Mouse (Mus musculus): ENCODE data around the gene Gm21190. TPM values are rescaled to one million over a fixed set of nuclear protein-coding genes. Genes with fewer than 3 reads are reported as not detected.
"Not testable (repeated sequence)": the region's sequence is repeated elsewhere in the genome, so short reads cannot be mapped to it uniquely, and the experiment has no call there.

Gm21190 gene
- total and polyA plus RNA-seq, 3 experiments = not detected

DNA sequence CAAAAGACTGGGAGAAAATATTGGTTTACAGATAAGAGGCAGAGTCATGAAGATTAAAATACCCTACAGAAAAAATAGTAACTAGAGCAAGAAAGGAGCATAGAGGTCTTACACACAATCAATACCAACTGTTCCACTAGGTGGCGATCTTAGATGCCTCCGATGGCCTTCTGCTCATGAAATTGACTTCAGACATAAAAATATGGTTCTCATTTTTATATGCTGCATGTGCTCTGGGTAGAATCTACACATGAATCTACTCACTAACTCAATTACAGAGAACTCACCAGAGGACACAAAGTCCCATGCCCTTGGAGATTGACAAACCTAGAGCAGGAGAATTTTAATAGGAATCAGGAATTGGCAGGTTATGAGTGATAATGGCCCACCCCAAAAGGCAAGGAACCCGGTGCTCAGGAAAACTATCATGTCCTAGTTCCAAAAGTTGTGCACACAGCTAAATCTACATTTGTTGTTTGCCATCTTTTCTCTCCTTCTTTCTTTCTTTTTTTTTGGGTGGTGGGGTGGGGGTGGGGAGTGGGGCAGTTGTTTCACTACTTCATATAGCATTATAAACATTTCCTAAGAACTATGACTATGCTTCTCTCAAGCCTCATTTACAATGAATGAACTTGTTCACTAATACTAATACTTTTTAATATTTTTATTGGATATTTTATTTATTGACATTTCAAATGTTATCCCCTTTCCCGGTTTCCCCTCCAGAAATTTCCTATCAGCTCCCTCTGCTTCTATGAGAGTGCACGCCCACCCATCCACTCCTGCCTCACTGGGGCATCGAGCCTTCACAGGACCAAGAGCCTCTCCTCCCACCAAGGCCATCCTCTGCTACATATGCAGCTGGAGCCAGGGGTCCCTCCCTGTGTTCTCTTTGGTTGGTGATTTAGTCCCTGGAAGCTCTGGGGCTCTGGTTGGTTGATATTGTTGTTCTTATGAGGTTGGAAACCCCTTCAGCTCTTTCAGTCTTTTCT lies 20.3 kb downstream of the Gm21190 start:
- not testable (repeated sequence) for H3K36me3 ChIP-seq (ENCODE audit: control insufficient read depth in 1 of 2, insufficient read depth in 2 of 2, low read length in 2 of 2); H3K9ac ChIP-seq (ENCODE audit: control insufficient read depth, low read depth, low read length, poor library complexity, severe bottlenecking); H3K79me2 ChIP-seq (ENCODE audit: control insufficient read depth, insufficient read depth, low read length, poor library complexity); DNase-seq (ENCODE audit: low read depth, low spot score); H3K4me1 ChIP-seq (ENCODE audit: control insufficient read depth in 1 of 2, insufficient read depth in 2 of 2, low read length in 2 of 2); H3K27ac ChIP-seq (ENCODE audit: control insufficient read depth, low read depth, low read length); H3K4me3 ChIP-seq (ENCODE audit: control insufficient read depth in 1 of 2, insufficient read depth in 1 of 2, low read depth in 2 of 2, low read length in 2 of 2); H3K9me3 ChIP-seq (replicated peaks; ENCODE audit: insufficient read depth, low read length); H3K27me3 ChIP-seq (ENCODE audit: control insufficient read depth in 1 of 2, insufficient read depth in 2 of 2, low read length in 2 of 2)
- TF ChIP-seq CTCF (IDR thresholded peaks at IDR 0.05 in 2 of 3, conservative IDR thresholded peaks at IDR 0.05 in 1 of 3; ENCODE audit: control insufficient read depth in 1 of 3, insufficient read depth in 1 of 3, low read depth in 2 of 3, low read length in 3 of 3, poor library complexity in 1 of 3, severe bottlenecking in 1 of 3) = peak in 1 of 3 experiments; percentile 5; a peak in 1 of 6 replicates

DNA sequence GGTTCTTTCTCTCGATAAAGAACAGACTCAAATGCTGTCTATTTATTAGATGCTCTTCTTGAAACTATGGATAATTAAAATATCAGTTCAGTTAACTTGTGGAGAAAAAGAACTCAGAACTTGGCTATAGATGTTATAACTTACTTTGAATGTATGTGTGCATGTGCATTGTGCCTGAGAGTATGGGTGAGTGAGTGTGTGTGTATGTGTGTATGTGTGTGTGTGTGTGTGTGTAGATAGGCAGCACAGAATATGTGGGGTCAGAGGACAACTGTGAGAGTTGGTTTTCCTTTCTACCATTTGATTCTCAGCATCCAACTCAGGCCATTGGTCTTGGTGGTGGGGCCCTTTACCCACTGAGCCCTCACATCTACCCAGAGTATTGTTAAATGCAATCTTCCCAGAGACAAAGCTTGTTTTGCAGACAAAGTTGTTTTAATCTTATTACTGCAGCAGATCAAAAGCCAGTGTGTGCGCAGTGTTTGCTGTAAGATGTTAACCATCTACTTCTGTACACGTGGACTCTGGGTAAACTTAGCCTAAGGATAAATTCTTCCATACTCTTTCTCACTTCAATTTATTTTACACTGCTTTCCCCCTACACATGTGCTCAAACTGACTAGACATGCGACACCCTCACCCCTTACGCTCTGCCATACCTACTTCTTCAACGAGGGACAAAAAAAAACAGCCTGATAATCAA lies 21.1 kb downstream of the Gm21190 start:
- H3K27ac ChIP-seq (ENCODE audit: control insufficient read depth, low read depth, low read length) = not testable (repeated sequence)

DNA sequence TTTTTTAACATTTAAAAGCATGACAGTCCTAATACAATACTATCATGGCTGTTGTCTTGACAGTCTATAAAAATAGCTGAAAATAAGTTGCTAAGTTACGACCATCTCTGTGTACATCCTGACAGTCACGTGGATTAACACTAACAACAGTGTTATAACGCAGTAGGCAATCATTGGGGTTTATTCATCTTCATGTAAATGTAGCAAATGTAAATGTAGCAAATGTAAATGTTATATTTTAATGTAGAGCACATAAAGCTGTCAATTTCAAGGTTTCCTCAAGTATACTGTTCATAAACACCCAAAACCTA lies 21.8 kb downstream of the Gm21190 start:
- Histone ChIP-seq H3K9ac (ENCODE audit: control insufficient read depth, low read depth, low read length, poor library complexity, severe bottlenecking) (no peak overlapping the region), H3K4me1 (ENCODE audit: control insufficient read depth in 1 of 2, insufficient read depth in 2 of 2, low read length in 2 of 2) (no peaks in the 10 kb centered on the region), H3K9me3 (replicated peaks; ENCODE audit: insufficient read depth, low read length) (no peaks in the 10 kb centered on the region), H3K4me3 (ENCODE audit: control insufficient read depth in 1 of 2, insufficient read depth in 1 of 2, low read depth in 2 of 2, low read length in 2 of 2) (no peak overlapping the region), H3K27ac (ENCODE audit: control insufficient read depth, low read depth, low read length) (no peak overlapping the region), H3K79me2 (ENCODE audit: control insufficient read depth, insufficient read depth, low read length, poor library complexity) (no peaks in the 10 kb centered on the region), H3K27me3 (ENCODE audit: control insufficient read depth in 1 of 2, insufficient read depth in 2 of 2, low read length in 2 of 2) (no peaks in the 10 kb centered on the region), H3K36me3 (ENCODE audit: control insufficient read depth in 1 of 2, insufficient read depth in 2 of 2, low read length in 2 of 2) (no peaks in the 10 kb centered on the region)
- no peak for DNase-seq (ENCODE audit: low read depth, low spot score)
- TF ChIP-seq TAL1 (IDR thresholded peaks at IDR 0.05; ENCODE audit: low read length) (no peak), NRF1 (IDR thresholded peaks at IDR 0.05; ENCODE audit: insufficient read depth, low read depth, low read length, poor library complexity, severe bottlenecking) (no peak), MAX (IDR thresholded peaks at IDR 0.05; ENCODE audit: low read length) (no peak), CHD1 (IDR thresholded peaks at IDR 0.05; ENCODE audit: low read depth, low read length) (no peak), TCF12 (IDR thresholded peaks at IDR 0.05; ENCODE audit: low read depth, low read length) (no peak), USF1 (IDR thresholded peaks at IDR 0.05; ENCODE audit: low read depth, low read length) (no peak), HCFC1 (IDR thresholded peaks at IDR 0.05; ENCODE audit: low read depth, low read length) (no peak), ELF1 (IDR thresholded peaks at IDR 0.05; ENCODE audit: low read depth, low read length) (no peak), ZMIZ1 (IDR thresholded peaks at IDR 0.05; ENCODE audit: low read depth, low read length) (no peak), MEF2A (IDR thresholded peaks at IDR 0.05; ENCODE audit: extremely low read depth, insufficient replicate concordance, low read depth, low read length, poor library complexity, severe bottlenecking) (no peak), USF2 (IDR thresholded peaks at IDR 0.05; ENCODE audit: borderline replicate concordance in 1 of 2, insufficient read depth in 1 of 2, low read depth in 1 of 2, low read length in 2 of 2) (no peak), ZNF384 (IDR thresholded peaks at IDR 0.05; ENCODE audit: low read depth, low read length) (no peak), EP300 (IDR thresholded peaks at IDR 0.05; ENCODE audit: low read depth in 1 of 2, low read length in 2 of 2) (no peak)

More for the DNA sequence above, 21.1 kb downstream of the Gm21190 start:
- H3K4me1 ChIP-seq (ENCODE audit: control insufficient read depth in 1 of 2, insufficient read depth in 2 of 2, low read length in 2 of 2); H3K27me3 ChIP-seq (ENCODE audit: control insufficient read depth in 1 of 2, insufficient read depth in 2 of 2, low read length in 2 of 2); H3K36me3 ChIP-seq (ENCODE audit: control insufficient read depth in 1 of 2, insufficient read depth in 2 of 2, low read length in 2 of 2); H3K9me3 ChIP-seq (replicated peaks; ENCODE audit: insufficient read depth, low read length); H3K9ac ChIP-seq (ENCODE audit: control insufficient read depth, low read depth, low read length, poor library complexity, severe bottlenecking); H3K79me2 ChIP-seq (ENCODE audit: control insufficient read depth, insufficient read depth, low read length, poor library complexity); DNase-seq (ENCODE audit: low read depth, low spot score); H3K4me3 ChIP-seq (ENCODE audit: control insufficient read depth in 1 of 2, insufficient read depth in 1 of 2, low read depth in 2 of 2, low read length in 2 of 2): not testable (repeated sequence)
- TF ChIP-seq CTCF (IDR thresholded peaks at IDR 0.05 in 2 of 3, conservative IDR thresholded peaks at IDR 0.05 in 1 of 3; ENCODE audit: control insufficient read depth in 1 of 3, insufficient read depth in 1 of 3, low read depth in 2 of 3, low read length in 3 of 3, poor library complexity in 1 of 3, severe bottlenecking in 1 of 3) = 0 out of 6 replicates have a peak, but pooled peaks of 1 of the 3 experiments have one; percentile 14
